Mouse (Mus musculus) liver, embryonic 15.5 days (tissue): Measurements from ENCODE around the gene 1700113H08Rik. TPM values are rescaled to one million over a fixed set of nuclear protein-coding genes. Genes with fewer than 3 reads are reported as not detected.

Source experiments
- ATAC-seq: fragments of 200-750 bp; cut with Nextera tagmentation; 2 replicates; pipeline ENCODE4 v1.8.0; 2017; ENCODE audit warnings: moderate number of reproducible peaks, mild to moderate bottlenecking, moderate library complexity; ENCODE audit not compliant: insufficient read depth
- H3K27ac ChIP-seq: fragments of 300-500 bp; sonication (generic); replicated peaks from 2 replicates; pipeline ENCODE4 v1.5.1; 2015; ENCODE audit warnings: mild to moderate bottlenecking, inconsistent platforms
- H3K27me3 ChIP-seq: fragments of 300-500 bp; sonication (generic); 2 replicates; pipeline ENCODE4 v1.6.1; 2015; ENCODE audit warnings: mild to moderate bottlenecking, inconsistent platforms
- H3K36me3 ChIP-seq: fragments of 300-500 bp; sonication (generic); replicated peaks from 2 replicates; pipeline ENCODE4 v1.6.1; 2015; ENCODE audit warnings: moderate library complexity, mild to moderate bottlenecking, inconsistent platforms
- H3K4me1 ChIP-seq: fragments of 300-500 bp; sonication (generic); replicated peaks from 2 replicates; pipeline ENCODE4 v1.6.1; 2015; ENCODE audit warnings: inconsistent platforms
- H3K4me2 ChIP-seq: fragments of 300-500 bp; sonication (generic); 2 replicates; pipeline ENCODE4 v1.6.1; 2015; ENCODE audit warnings: moderate library complexity, mild to moderate bottlenecking, inconsistent platforms
- H3K4me3 ChIP-seq: fragments of 300-500 bp; sonication (generic); replicated peaks from 2 replicates; pipeline ENCODE4 v1.5.1; 2015; ENCODE audit warnings: mild to moderate bottlenecking, inconsistent platforms
- H3K9ac ChIP-seq: fragments of 300-500 bp; sonication (generic); 2 replicates; pipeline ENCODE4 v1.6.1; 2015; ENCODE audit warnings: moderate library complexity, mild to moderate bottlenecking, inconsistent platforms
- H3K9me3 ChIP-seq: fragments of 300-500 bp; sonication (generic); replicated peaks from 2 replicates; pipeline ENCODE4 v1.6.1; 2016; ENCODE audit warnings: inconsistent platforms
- WGBS: fragments of 180-500 bp; shearing (Covaris S2); methylation state at CpG from one replicate; pipeline ENCODE4 v1.1.7; 2015; ENCODE audit warnings: mixed read lengths; ENCODE audit not compliant: insufficient replicate concordance; 5-methylcytosine and 5-hydroxymethylcytosine counted together
- polyA plus RNA-seq: library from polyadenylated mRNA; unstranded; fragments of >200 nt; fragmentation: Nextera tagmentation; extraction: Ambion mirVana; gene quantifications from 2 replicates; pipeline ENCODE4 v1.2.1, GENCODE M21; 2015

1700113H08Rik gene
- polyA plus RNA-seq, 1 experiment from 2014 or later, result not detected

GRCm38 (mm10) chr10:87198720-87199119 is 140.9 kb downstream of the 1700113H08Rik start:
- H3K27me3 ChIP-seq, result no peaks in the 10 kb centered on the region
- H3K36me3 ChIP-seq, result no peaks in the 10 kb centered on the region
- no peak overlapping the region for H3K4me2 ChIP-seq
- no peak overlapping the region for H3K27ac ChIP-seq
- H3K4me3 ChIP-seq, result no peak overlapping the region
- no peaks in the 10 kb centered on the region for H3K4me1 ChIP-seq
- H3K9ac ChIP-seq, result no peak overlapping the region
- 57% methylated on average over 2 of the region's 2 CpGs for WGBS
- no peak for ATAC-seq
- no peaks in the 10 kb centered on the region for H3K9me3 ChIP-seq

- no peak overlapping the region for H3K9ac ChIP-seq
- no peaks in the 10 kb centered on the region for H3K36me3 ChIP-seq
- 48% methylated on average over 1 of the region's 1 CpGs for WGBS
- no peaks in the 10 kb centered on the region for H3K4me1 ChIP-seq
- no peaks in the 10 kb centered on the region for H3K27me3 ChIP-seq
- H3K4me2 ChIP-seq, result no peak overlapping the region
- no peak overlapping the region for H3K27ac ChIP-seq
- ATAC-seq, result no peak
- H3K9me3 ChIP-seq, result no peaks in the 10 kb centered on the region
- no peak overlapping the region for H3K4me3 ChIP-seq
Measured at GRCm38 (mm10) chr10:87209466-87209865, 151.6 kb downstream of the 1700113H08Rik start.

DNA sequence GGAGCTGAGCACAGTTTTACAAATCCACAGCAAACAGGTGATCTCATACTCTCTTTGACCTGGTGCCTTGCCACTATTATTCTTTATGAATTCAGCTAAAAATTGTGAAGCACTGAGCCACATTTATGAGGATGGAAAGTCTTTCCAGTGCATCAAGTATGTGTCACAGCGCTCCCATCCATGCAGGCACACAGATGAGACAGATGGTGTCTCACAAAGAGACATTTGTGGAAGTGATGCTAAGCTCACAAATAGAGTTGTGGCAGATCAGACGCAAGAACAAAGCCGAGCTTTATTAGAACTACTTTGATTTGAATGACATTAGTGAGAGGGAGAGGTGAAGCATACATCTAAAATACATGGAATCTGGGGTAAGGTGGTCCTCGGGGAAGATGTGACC is 153.2 kb downstream of the 1700113H08Rik start:
- H3K4me3 ChIP-seq, result no peak overlapping the region
- no peaks in the 10 kb centered on the region for H3K9me3 ChIP-seq
- no peak overlapping the region for H3K4me2 ChIP-seq
- H3K27me3 ChIP-seq, result no peaks in the 10 kb centered on the region
- no peak overlapping the region for H3K27ac ChIP-seq
- no peaks in the 10 kb centered on the region for H3K36me3 ChIP-seq
- 59% methylated on average over 4 of the region's 4 CpGs for WGBS
- H3K9ac ChIP-seq, result no peak overlapping the region
- no peak for ATAC-seq
- H3K4me1 ChIP-seq, result no peaks in the 10 kb centered on the region

GRCm38 (mm10) chr10:87212854-87213253 is 155.0 kb downstream of the 1700113H08Rik start:
- no peak for ATAC-seq
- Histone ChIP-seq H3K4me3 (no peak overlapping the region), H3K9ac (no peak overlapping the region), H3K27ac (no peak overlapping the region), H3K4me2 (no peak overlapping the region), H3K36me3 (no peaks in the 10 kb centered on the region), H3K27me3 (no peaks in the 10 kb centered on the region), H3K4me1 (no peaks in the 10 kb centered on the region), H3K9me3 (no peaks in the 10 kb centered on the region)
- 45% methylated on average over 2 of the region's 2 CpGs for WGBS

GRCm38 (mm10) chr10:87230071-87230910 is 172.4 kb downstream of the 1700113H08Rik start:
- Histone ChIP-seq H3K4me1 (no peaks in the 10 kb centered on the region), H3K9me3 (no peaks in the 10 kb centered on the region), H3K36me3 (no peaks in the 10 kb centered on the region), H3K4me2 (no peak overlapping the region), H3K27me3 (no peaks in the 10 kb centered on the region), H3K4me3 (no peak overlapping the region), H3K9ac (no peak overlapping the region), H3K27ac (no peak overlapping the region)
- no peak for ATAC-seq
- 51% methylated on average over 31 of the region's 31 CpGs for WGBS

GRCm38 (mm10) chr10:87239332-87240008 is 181.6 kb downstream of the 1700113H08Rik start:
- Histone ChIP-seq H3K9ac (no peak overlapping the region), H3K9me3 (no peaks in the 10 kb centered on the region), H3K4me3 (no peak overlapping the region), H3K27ac (no peak overlapping the region), H3K4me2 (no peak overlapping the region), H3K27me3 (no peaks in the 10 kb centered on the region), H3K36me3 (no peaks in the 10 kb centered on the region), H3K4me1 (no peaks in the 10 kb centered on the region)
- ATAC-seq, result no peak
- 51% methylated on average over 9 of the region's 9 CpGs for WGBS

DNA sequence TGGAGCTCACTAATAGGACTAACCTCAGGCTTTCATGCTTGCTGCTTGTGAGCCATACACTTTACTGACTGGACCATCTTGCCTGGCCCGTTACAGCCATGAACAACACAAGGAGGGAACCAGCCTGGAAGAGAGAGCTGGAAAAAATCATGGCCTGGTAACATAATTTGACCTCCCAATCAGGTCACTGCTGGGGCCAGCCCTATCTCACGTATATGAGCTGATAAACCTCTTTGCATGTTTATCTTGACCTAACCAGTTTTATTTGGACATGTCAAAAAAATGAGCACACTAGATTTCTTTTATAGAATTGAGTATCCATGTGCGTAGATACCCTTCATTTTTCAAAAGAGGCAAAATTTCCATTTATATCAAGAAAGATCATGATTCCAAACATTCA is 213.9 kb downstream of the 1700113H08Rik start:
- H3K4me2 ChIP-seq, result no peak overlapping the region
- 48% methylated on average over 3 of the region's 3 CpGs for WGBS

DNA sequence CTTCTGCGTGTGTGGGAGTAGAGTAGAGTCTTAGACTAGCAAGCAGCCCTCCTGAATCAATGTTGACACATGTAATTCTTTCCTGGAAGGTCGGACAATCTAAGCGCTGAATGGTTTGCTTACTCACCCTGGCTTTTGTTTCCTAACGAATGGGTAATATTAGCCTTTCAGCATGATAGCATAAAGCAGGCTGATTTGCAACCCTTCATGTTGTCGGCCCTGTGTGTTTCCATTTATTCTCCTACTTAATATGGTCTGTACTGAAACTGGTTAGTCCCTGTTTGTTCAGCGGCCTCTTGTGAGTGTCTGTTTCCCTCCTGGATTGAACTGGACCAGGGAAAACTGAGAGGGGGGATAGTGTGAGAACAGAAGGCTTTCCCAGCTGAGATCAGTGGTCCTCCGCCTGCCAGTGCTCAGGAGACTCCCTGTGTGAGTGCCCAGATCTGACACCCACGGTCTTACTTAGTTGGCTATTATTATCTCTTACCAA is 214.3 kb downstream of the 1700113H08Rik start:
- no peak overlapping the region for H3K4me2 ChIP-seq
- H3K9ac ChIP-seq, result no peak overlapping the region
- H3K9me3 ChIP-seq, result no peaks in the 10 kb centered on the region
- 57% methylated on average over 8 of the region's 8 CpGs for WGBS
- H3K4me3 ChIP-seq, result no peak overlapping the region
- no peak for ATAC-seq
- no peak overlapping the region for H3K27ac ChIP-seq
- H3K36me3 ChIP-seq, result no peaks in the 10 kb centered on the region
- no peaks in the 10 kb centered on the region for H3K27me3 ChIP-seq
- H3K4me1 ChIP-seq, result no peaks in the 10 kb centered on the region

More for the DNA sequence above, 213.9 kb downstream of the 1700113H08Rik start:
- Histone ChIP-seq H3K4me3 (no peak overlapping the region), H3K9me3 (no peaks in the 10 kb centered on the region), H3K36me3 (no peaks in the 10 kb centered on the region), H3K27me3 (no peaks in the 10 kb centered on the region), H3K9ac (no peak overlapping the region), H3K27ac (no peak overlapping the region), H3K4me1 (no peaks in the 10 kb centered on the region)
- no peak for ATAC-seq

- no peak overlapping the region for H3K4me3 ChIP-seq
- no peak for ATAC-seq
- H3K36me3 ChIP-seq, result no peaks in the 10 kb centered on the region
- no peak overlapping the region for H3K9ac ChIP-seq
- H3K9me3 ChIP-seq, result no peaks in the 10 kb centered on the region
- no peaks in the 10 kb centered on the region for H3K4me1 ChIP-seq
- no peak overlapping the region for H3K27ac ChIP-seq
- no peak overlapping the region for H3K4me2 ChIP-seq
- H3K27me3 ChIP-seq, result no peaks in the 10 kb centered on the region
Measured at GRCm38 (mm10) chr10:87275075-87275474, 217.2 kb downstream of the 1700113H08Rik start.
